Mouse (Mus musculus) frontal cortex, adult (tissue): ENCODE results near the gene Erbb2.
A peak's percentile ranks its signal among the peaks of the same experiment; 100 is the strongest.

ENCODE experiments used
- ATAC-seq: cut with Nextera tagmentation; 2 replicates; pipeline ENCODE4 v1.9.2; 2017; ENCODE audit warnings: mild to moderate bottlenecking, moderate library complexity, mixed read lengths; ENCODE audit not compliant: low TSS enrichment

Erbb2 gene

GRCm38 (mm10) chr11:98418939-98419547, 6.8 kb downstream of the Erbb2 start:
- no peak for ATAC-seq

GRCm38 (mm10) chr11:98426592-98426991, 14.3 kb downstream of the Erbb2 start:
- ATAC-seq = no peak

- ATAC-seq = no peak
Observed at GRCm38 (mm10) chr11:98428436-98428835, 16.2 kb downstream of the Erbb2 start.

GRCm38 (mm10) chr11:98431743-98432502, 19.7 kb downstream of the Erbb2 start:
- ATAC-seq = no peak

- no peak for ATAC-seq
Observed at GRCm38 (mm10) chr11:98435723-98436122, 23.5 kb downstream of the Erbb2 start.

GRCm38 (mm10) chr11:98437441-98437840, 25.2 kb downstream of the Erbb2 start:
- ATAC-seq = no peak

- peak; percentile 95 for ATAC-seq
Observed at GRCm38 (mm10) chr11:98438331-98439158, 26.3 kb downstream of the Erbb2 start, which contains the start of gene Mien1. Mien1 (minus strand) TSS chr11:98438991.

GRCm38 (mm10) chr11:98443688-98444087, 31.4 kb downstream of the Erbb2 start:
- no peak for ATAC-seq

- no peak for ATAC-seq
Observed at GRCm38 (mm10) chr11:98445238-98445637, 33.0 kb downstream of the Erbb2 start.

GRCm38 (mm10) chr11:98445679-98446078, 33.4 kb downstream of the Erbb2 start:
- no peak for ATAC-seq

- no peak for ATAC-seq
Observed at GRCm38 (mm10) chr11:98446213-98446561, 33.9 kb downstream of the Erbb2 start, which contains the start of gene Grb7. Grb7 (plus strand) TSS chr11:98446394.

GRCm38 (mm10) chr11:98446562-98447474, 34.5 kb downstream of the Erbb2 start:
- no peak for ATAC-seq

- no peak for ATAC-seq
Observed at GRCm38 (mm10) chr11:98447475-98447834, 35.2 kb downstream of the Erbb2 start.

GRCm38 (mm10) chr11:98448191-98448790, 36.0 kb downstream of the Erbb2 start:
- no peak for ATAC-seq

- no peak for ATAC-seq
Observed at GRCm38 (mm10) chr11:98449419-98449818, 37.1 kb downstream of the Erbb2 start.

- no peak for ATAC-seq
Observed at GRCm38 (mm10) chr11:98449921-98450771, 37.9 kb downstream of the Erbb2 start.

GRCm38 (mm10) chr11:98455484-98455883, 43.2 kb downstream of the Erbb2 start:
- no peak for ATAC-seq

- ATAC-seq = no peak
Observed at GRCm38 (mm10) chr11:98456545-98456944, 44.3 kb downstream of the Erbb2 start.

- peak; percentile 9; the same call in 1 of the 2 replicates for ATAC-seq
Observed at GRCm38 (mm10) chr11:98456945-98457344, 44.7 kb downstream of the Erbb2 start.
